Mouse (Mus musculus): Measurements from ENCODE around the gene Zswim1. TPM values are rescaled to one million over a fixed set of nuclear protein-coding genes. Genes with fewer than 3 reads are reported as not detected.
"Not testable (repeated sequence)": the region's sequence is repeated elsewhere in the genome, so short reads cannot be mapped to it uniquely, and the experiment has no call there.

Gene Zswim1
- total RNA-seq, 2 experiments from 2014 or later = 18.5 to 18.7 TPM

GRCm38 (mm10) chr2:164827146-164827850, 4.8 kb downstream of the Zswim1 start:
- DNase-seq (ENCODE audit: low spot score in 2 of 2) = no peak

DNA sequence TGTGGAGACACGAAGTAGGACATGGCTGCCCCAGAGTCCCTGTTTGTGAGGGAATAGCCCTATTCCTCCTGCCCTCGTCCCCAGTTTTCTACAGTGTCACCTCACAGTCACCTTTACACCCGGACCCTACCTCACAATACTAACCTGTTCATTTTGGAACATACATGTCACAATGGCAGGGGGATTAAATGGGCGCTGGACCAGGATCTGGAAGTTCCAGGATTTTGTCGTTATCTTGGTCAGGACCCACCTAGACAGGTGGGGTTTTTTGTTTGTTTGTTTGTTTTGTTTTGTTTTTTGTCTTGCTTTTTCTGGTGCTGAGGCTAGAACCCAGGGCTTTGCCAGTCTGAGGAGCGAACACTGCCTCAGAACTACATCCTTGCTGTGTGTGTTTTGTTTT, 6.0 kb downstream of the Zswim1 start, which contains the start of gene Spata25:
Gene Spata25, minus strand, starts transcription at position 101 of the 400 bp plus-strand sequence.
- DNase-seq (ENCODE audit: low spot score in 2 of 2) = no peak

GRCm38 (mm10) chr2:164829090-164829489, 6.6 kb downstream of the Zswim1 start:
- no peak for DNase-seq (ENCODE audit: low spot score in 2 of 2)

GRCm38 (mm10) chr2:164831029-164831428, 8.5 kb downstream of the Zswim1 start:
- no peak for DNase-seq (ENCODE audit: low spot score in 2 of 2)

DNA sequence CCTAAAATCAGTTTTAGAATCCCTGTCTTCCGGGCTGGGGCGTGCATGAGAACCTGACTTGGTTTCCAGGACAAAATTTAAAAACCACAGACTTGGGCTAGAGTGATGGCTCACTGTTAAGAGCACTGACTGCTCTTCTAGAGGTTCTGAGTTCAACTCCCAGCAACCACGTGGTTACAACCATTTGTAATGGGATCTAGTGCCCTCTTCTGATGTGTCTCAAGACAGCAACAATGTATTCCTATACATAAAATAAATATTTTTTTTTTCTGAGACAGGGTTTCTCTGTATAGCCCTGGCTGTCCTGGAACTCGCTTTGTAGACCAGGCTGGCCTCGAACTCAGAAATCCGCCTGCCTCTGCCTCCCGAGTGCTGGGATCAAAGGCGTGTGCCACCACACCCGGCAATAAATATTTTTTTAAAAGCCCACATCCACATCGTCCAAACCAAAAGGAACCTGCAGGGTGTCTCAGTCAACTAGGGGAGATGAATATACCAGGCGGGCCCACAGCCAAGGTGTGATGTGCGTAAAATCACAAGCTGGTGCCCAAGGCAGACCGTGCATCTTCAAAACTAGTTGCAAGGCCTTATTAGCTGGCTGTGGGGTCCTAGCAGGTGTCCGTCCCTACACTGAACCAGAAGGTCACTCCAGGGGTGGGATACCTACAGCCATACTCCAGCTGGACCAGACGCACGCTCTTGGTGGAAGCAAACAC, 9.7 kb downstream of the Zswim1 start:
- no peak for DNase-seq (ENCODE audit: low spot score in 2 of 2)

DNA sequence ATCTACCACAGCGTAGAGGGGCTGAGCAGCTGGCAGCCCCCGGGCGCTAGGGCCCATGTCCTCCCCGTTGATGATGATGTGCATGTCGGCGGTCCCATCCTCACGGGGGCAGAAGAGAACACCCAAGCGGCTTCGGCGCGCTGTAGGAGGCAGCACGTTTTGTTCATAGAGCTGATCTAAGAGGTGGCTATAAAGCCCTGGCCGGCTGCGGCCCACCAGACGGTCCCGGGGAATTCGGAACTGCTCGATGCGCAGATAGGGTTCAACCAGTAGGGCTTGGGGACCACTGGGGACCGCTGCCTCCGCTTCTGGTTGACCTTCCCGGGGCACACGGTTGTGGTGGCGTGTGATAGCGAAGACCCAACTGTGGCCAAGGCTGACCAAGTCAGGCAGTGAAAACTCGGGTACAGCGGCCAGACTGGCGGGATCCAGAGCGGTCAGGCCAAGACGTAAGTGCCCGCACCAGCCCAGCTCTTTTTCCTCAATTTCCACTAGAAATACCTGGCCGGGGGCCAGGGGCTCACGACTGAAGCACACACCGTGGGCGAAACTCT, 10.3 kb downstream of the Zswim1 start, which contains the start of gene Ctsa:
Gene Ctsa, plus strand, starts transcription at position 126 of the 554 bp plus-strand sequence.
- DNase-seq (ENCODE audit: low spot score in 2 of 2) = peak; percentile 79 to 87

DNA sequence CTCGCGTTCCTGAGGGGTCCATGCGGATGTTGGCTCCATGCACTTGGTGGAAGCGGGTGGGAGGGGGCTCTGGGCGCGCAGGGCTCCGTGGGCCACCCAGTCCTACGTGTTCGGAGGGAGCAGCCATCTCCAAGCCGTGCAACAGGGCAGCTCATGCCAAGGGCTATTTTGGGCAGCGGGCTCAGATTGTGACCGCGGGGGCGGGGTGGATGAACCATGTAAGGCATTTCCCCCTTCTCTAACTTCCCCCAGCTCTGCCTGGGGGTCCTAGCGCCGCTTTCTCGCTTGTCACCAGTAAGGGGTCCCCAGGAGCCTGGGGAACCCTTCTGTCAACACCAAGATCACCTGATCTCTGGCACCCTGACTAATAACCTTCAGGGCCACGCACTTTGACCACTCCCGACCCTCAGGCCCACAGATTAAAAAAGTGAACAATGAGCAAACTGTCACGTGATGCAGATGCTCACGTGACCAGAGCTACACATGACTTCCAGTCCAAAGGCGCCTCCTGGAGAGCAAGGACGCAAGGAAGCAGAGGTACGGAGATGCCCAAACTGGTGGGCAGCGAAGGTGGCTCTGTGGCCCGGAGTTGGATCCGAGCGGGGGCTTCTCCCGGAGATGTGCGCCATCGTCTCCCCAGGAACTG, 11.0 kb downstream of the Zswim1 start, which contains the start of gene Neurl2:
Gene Neurl2, minus strand, starts transcription at position 143 of the 646 bp plus-strand sequence.
- DNase-seq (ENCODE audit: low spot score in 2 of 2) = peak; percentile 93 to 94

DNA sequence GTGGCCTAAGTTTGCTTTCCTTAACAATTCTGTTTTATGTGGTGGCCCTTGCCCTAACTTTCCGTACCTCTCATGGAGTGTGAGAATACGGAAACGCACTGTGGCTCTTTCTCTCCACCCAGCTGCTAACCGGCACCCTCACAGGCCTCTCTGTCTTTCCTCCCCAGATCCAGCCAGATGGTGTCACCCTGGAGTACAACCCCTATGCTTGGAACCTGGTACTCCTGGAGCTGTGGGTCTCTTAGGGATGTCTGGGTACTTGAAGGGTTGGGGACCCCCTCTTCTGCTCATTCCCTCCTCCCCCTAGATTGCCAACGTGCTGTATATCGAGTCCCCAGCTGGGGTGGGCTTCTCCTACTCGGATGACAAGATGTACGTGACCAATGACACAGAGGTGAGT, 12.0 kb downstream of the Zswim1 start:
- DNase-seq (ENCODE audit: low spot score in 2 of 2) = no peak

- no peak for DNase-seq (ENCODE audit: low spot score in 2 of 2)
Measured at GRCm38 (mm10) chr2:164835164-164835563, 12.7 kb downstream of the Zswim1 start.

- no peak for DNase-seq (ENCODE audit: low spot score in 2 of 2)
Measured at GRCm38 (mm10) chr2:164845782-164846181, 23.3 kb downstream of the Zswim1 start.

GRCm38 (mm10) chr2:164850061-164850460, 27.6 kb downstream of the Zswim1 start:
- DNase-seq (ENCODE audit: low spot score in 2 of 2) = no peak

GRCm38 (mm10) chr2:164855572-164855971, 33.1 kb downstream of the Zswim1 start:
- DNase-seq (ENCODE audit: low spot score in 2 of 2) = not testable (repeated sequence)

- no peak for DNase-seq (ENCODE audit: low spot score in 2 of 2)
Measured at GRCm38 (mm10) chr2:164856309-164857100, 34.0 kb downstream of the Zswim1 start.

DNA sequence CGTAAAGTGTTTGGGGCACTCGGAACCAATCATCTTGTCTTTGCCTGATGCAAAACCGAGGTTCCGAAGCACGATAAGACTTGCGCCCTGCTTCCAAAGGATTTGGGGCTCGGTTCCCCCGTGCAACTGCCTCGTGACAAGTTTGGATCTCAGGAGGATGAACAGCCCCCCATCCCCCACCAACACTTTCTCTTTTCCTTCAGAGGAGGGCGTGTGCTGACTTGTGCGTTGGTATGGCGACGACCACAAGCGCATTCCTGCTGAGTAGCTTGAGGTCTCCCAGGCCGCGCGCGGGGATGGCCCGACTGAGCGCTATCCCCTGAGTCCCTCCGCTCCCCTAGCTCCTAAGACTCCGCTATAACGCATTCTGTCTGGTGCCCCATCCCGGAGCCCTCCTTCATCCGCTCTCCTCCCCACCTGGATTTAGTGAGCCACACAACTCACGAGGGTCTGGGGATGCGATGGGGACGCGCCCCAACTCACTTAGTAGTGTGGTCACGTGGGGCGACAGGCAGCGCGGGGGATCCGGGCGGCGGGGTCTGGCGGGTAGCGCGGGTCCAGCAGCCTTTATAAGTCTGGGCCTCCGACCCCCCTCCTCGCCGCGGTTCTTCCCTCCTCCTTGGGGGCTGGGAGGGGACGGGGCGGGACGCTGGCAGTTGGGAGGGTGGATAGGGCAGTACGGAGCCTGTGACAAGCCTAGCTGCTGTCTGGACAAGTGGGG, 34.8 kb downstream of the Zswim1 start, which contains the start of gene Pltp:
Gene Pltp, minus strand, starts transcription at position 611 of the 721 bp plus-strand sequence.
- peak; percentile 44 to 46 for DNase-seq (ENCODE audit: low spot score in 2 of 2)

DNA sequence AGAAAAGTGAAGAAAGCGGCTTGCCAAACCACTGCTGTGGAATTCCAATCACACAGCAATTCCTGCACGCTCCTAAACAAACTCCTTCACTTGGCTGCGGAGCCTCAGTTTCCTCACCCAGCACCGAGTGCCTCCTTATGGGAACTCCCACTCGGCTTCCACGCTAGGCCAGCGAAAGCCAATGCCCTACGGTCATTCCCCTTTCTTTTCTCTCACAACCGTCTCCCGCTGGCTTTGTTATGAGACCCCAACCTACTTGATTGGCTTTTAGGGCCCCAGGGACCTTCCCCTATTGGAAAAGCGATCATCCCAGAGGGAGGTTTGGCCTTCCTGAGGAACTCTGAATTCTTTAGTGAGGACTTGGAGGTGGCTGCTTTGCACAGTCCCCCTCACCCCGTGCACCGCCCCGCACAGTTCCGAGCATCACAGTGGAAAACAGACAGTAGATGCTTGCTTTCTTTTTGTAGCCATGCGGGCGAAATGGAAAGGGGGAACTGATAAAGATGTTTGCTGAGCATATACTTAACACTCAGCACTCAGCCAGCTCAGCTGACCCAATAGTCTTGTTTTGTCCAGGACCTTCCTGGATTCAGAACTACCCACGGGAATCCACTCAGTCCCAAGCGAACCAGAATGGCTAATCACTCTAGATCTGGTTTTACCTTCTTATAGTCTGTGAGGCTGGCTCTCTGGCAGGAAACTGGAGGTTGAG, 35.5 kb downstream of the Zswim1 start:
- DNase-seq (ENCODE audit: low spot score in 2 of 2) = no peak

- DNase-seq (ENCODE audit: low spot score in 2 of 2) = no peak
Measured at GRCm38 (mm10) chr2:164859155-164859554, 36.7 kb downstream of the Zswim1 start.

DNA sequence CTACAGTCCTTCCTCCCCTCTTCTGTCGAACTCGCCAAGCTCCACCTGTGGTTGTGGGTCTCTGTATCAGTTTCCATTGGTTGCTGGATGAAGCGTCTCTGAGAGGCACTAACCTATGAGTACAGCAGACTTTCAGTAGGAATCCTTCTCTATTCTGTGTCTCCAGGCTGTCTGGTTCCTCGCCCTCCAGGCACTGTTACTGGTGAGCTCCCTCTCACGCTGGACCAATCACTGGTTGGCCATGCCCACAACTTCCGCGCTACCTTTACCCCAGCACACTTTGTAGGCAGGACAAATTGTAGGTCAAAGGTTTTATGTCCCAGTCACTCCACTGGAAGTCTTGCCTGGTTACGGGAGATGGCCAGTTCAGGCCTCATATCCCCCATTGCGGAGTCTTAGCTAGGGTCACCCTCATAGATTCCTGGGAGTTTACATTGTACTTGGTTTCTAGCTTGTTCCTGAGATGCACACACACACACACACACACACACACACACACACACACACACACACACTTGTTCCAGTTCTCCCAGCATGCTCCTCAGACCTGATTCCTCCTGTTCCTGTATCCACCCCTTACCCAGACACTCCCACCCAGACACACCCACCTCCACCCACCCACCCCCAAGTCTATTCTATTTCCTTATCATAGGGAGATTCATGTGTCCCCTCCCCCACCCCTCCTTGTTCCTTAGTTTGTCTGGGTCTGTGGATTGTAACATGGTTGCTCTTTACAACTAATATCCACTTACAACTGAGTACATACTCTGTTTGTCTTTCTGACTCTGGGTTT, 37.4 kb downstream of the Zswim1 start:
- DNase-seq (ENCODE audit: low spot score in 2 of 2) = no peak

GRCm38 (mm10) chr2:164861094-164861493, 38.6 kb downstream of the Zswim1 start:
- DNase-seq (ENCODE audit: low spot score in 2 of 2) = no peak
